Comparison of ENCODE assay signal across 12 mouse cellular contexts in the genomic region with DNA sequence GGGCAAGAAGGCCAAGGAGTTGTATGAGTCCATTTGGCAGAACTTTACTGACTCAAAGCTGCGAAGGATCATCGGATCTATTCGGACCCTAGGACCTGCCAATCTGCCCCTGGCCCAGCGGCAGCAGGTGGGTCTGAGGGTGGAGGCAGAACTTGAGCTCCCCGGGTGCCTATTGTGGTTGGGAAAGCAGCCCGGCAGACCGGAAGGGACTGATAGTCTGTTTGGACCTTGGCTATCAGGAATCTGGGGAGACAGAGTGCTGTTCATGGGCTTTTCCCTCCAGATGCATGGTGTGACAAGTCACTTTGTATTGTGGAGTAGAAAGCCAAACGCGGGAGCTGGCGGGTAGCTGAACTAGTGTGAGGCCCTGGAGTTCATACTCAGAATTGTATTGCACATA. TPM values are rescaled to one million over a fixed set of nuclear protein-coding genes. Genes with fewer than 3 reads are reported as not detected.
A peak's percentile ranks its signal among the peaks of the same experiment; 100 is the strongest.
DNase-seq lines count a peak whose midpoint lies in the region; ATAC-seq and TF ChIP-seq lines count a peak whose summit lies in the region.
"Had no signal": no experiment of that assay in that cellular context is flagged by ENCODE, and none has a peak within 500 bp of the region (broad histone marks: within the 10 kb centered on the region; RNA-seq: fewer than 3 reads in every experiment).

No protein-coding gene starts in this region.

- H3K4me3 ChIP-seq in heart, embryonic 16.5 days (ENCODE audit: low read length), result no peak overlapping the region
- H3K4me3 ChIP-seq in neural tube, embryonic 12.5 days, result no peak overlapping the region
- no peak overlapping the region for H3K4me3 ChIP-seq in limb, embryonic 14.5 days (replicated peaks; ENCODE audit: low read length)
- H3K4me3 ChIP-seq: erythroblast, embryonic 14.5 days had no signal

- no peaks in the 10 kb centered on the region for H3K36me3 ChIP-seq in heart, embryonic 16.5 days (ENCODE audit: control insufficient read depth, insufficient read depth)
- no peaks in the 10 kb centered on the region for H3K36me3 ChIP-seq in neural tube, embryonic 12.5 days
- no peaks in the 10 kb centered on the region for H3K36me3 ChIP-seq in limb, embryonic 14.5 days (ENCODE audit: control insufficient read depth, insufficient read depth, low read length)

- peak overlapping the region; percentile 81; the same call in 1 of the 2 replicates for H3K4me2 ChIP-seq in heart, embryonic 16.5 days (ENCODE audit: low read depth, low read length)
- peak overlapping the region; percentile 99 for H3K4me2 ChIP-seq in neural tube, embryonic 12.5 days (replicated peaks)
- H3K4me2 ChIP-seq in limb, embryonic 14.5 days (replicated peaks; ENCODE audit: low read depth, low read length, severe bottlenecking), result no peak overlapping the region

- H3K9ac ChIP-seq in heart, embryonic 16.5 days (ENCODE audit: low read length), result no peak overlapping the region
- H3K9ac ChIP-seq in neural tube, embryonic 12.5 days, result no peak overlapping the region
- 0 out of 2 replicates have a peak overlapping the region, but pooled peaks have one; percentile 59 for H3K9ac ChIP-seq in limb, embryonic 14.5 days (ENCODE audit: low read depth, low read length, severe bottlenecking)

- no peak overlapping the region for H3K27ac ChIP-seq in heart, embryonic 16.5 days (ENCODE audit: low read length)
- H3K27ac ChIP-seq in neural tube, embryonic 12.5 days, result no peak overlapping the region
- H3K27ac ChIP-seq in limb, embryonic 14.5 days (replicated peaks; ENCODE audit: low read depth, low read length), result no peak overlapping the region

- TF ChIP-seq POLR2A in limb, embryonic 14.5 days (IDR thresholded peaks at IDR 0.05; ENCODE audit: borderline replicate concordance, extremely low read depth, insufficient read depth, insufficient read length), result no peak

- no peaks in the 10 kb centered on the region for H3K9me3 ChIP-seq in heart, embryonic 16.5 days (replicated peaks; ENCODE audit: control insufficient read depth, low read length)
- H3K9me3 ChIP-seq in neural tube, embryonic 12.5 days, result no peaks in the 10 kb centered on the region
- H3K9me3 ChIP-seq in limb, embryonic 14.5 days (ENCODE audit: control insufficient read depth, low read length), result no peaks in the 10 kb centered on the region

- WGBS in heart, embryonic 16.5 days, result 48% methylated on average over 10 of the region's 10 CpGs
- WGBS in neural tube, embryonic 12.5 days, result 46% methylated on average over 10 of the region's 10 CpGs
- 49% methylated on average over 10 of the region's 10 CpGs for WGBS in limb, embryonic 14.5 days

- no peak for ATAC-seq in heart, embryonic 16.5 days (replicated peaks; ENCODE audit: extremely low read depth, insufficient read depth, low FRiP score)
- ATAC-seq in neural tube, embryonic 12.5 days (ENCODE audit: low FRiP score, low read depth), result no peak
- no peak for ATAC-seq in limb, embryonic 14.5 days (ENCODE audit: low FRiP score, low read depth)

- H3K27me3 ChIP-seq in heart, embryonic 16.5 days (ENCODE audit: control insufficient read depth, insufficient read depth, low read length), result peaks cover 50% of the 10 kb centered on the region
- peaks cover 51% of the 10 kb centered on the region for H3K27me3 ChIP-seq in neural tube, embryonic 12.5 days (replicated peaks)
- H3K27me3 ChIP-seq in limb, embryonic 14.5 days (ENCODE audit: control insufficient read depth, insufficient read depth, low read length), result peaks cover 25% of the 10 kb centered on the region

- H3K4me1 ChIP-seq in heart, embryonic 16.5 days (ENCODE audit: control insufficient read depth, insufficient read depth, low read length), result peaks cover 7% of the 10 kb centered on the region; the same call in 1 of the 2 replicates
- peaks cover 9% of the 10 kb centered on the region for H3K4me1 ChIP-seq in neural tube, embryonic 12.5 days
- H3K4me1 ChIP-seq in limb, embryonic 14.5 days (ENCODE audit: control insufficient read depth, insufficient read depth, low read length), result no peaks in the 10 kb centered on the region

- DNase-seq in heart, adult 8-10 months (ENCODE audit: low spot score), result no peak
- no peak for DNase-seq in neural tube, embryonic 10.5 days (ENCODE audit: extremely low spot score, low spot score)
- DNase-seq in limb, embryonic 14.5 days (ENCODE audit: low spot score), result no peak
- DNase-seq in cerebellum, adult 11-12 months, result no peak
- no peak for DNase-seq in ovary, postnatal 14 days (ENCODE audit: low spot score)

RNA-seq across cellular contexts. Expression of gene Ace, which starts 1.2 kb away (rescaled TPM):
- polyA plus RNA-seq in heart, embryonic 16.5 days (2015; fragmentation: Nextera tagmentation; extraction: Ambion mirVana), result 3.1 and 4.3 TPM in 2 replicates
- total RNA-seq in heart, adult 8-10 months (2022), result 10 to 100 TPM; 13.9 to 25.6 (median 19.4) TPM
- 1.0 and 1.1 TPM in 2 replicates for polyA plus RNA-seq in neural tube, embryonic 12.5 days (2016; fragmentation: Nextera tagmentation; extraction: Ambion mirVana)
- polyA plus RNA-seq in limb, embryonic 14.5 days (2012; rRNA removed), result 1.4 and 1.5 TPM in 2 replicates
- 1.1 and 1.2 TPM in 2 replicates for polyA plus RNA-seq in limb, embryonic 14.5 days (2014; fragmentation: Nextera tagmentation; extraction: Ambion mirVana)
- polyA plus RNA-seq: erythroblast, embryonic 14.5 days had no signal

RNA-seq across cellular contexts. Expression of gene Cyb561, which starts 15.8 kb away (rescaled TPM):
- polyA plus RNA-seq in heart, embryonic 16.5 days (2015; fragmentation: Nextera tagmentation; extraction: Ambion mirVana), result 8.0 and 10.5 TPM in 2 replicates
- 10 to 100 TPM in 1 of 4 experiments, 1 to 10 TPM in 3; 7.5 to 11.0 (median 8.7) TPM for total RNA-seq in heart, adult 8-10 months (2022)
- polyA plus RNA-seq in neural tube, embryonic 12.5 days (2016; fragmentation: Nextera tagmentation; extraction: Ambion mirVana), result 18.9 and 21.8 TPM in 2 replicates
- polyA plus RNA-seq in limb, embryonic 14.5 days (2012; rRNA removed), result 7.6 and 9.1 TPM in 2 replicates
- polyA plus RNA-seq in limb, embryonic 14.5 days (2014; fragmentation: Nextera tagmentation; extraction: Ambion mirVana), result 15.8 and 17.7 TPM in 2 replicates

RNA-seq across cellular contexts. Expression of gene Ace3, which starts 25.5 kb away (rescaled TPM):
- 0.10 TPM in 1 of 2 replicates, not detected in the other for polyA plus RNA-seq in heart, embryonic 16.5 days (2015; fragmentation: Nextera tagmentation; extraction: Ambion mirVana)
- not detected for total RNA-seq in heart, adult 8-10 months (2022)
- polyA plus RNA-seq in neural tube, embryonic 12.5 days (2016; fragmentation: Nextera tagmentation; extraction: Ambion mirVana), result not detected in 2 replicates
- polyA plus RNA-seq in limb, embryonic 14.5 days (2012; rRNA removed), result not detected in 2 replicates
- not detected in 2 replicates for polyA plus RNA-seq in limb, embryonic 14.5 days (2014; fragmentation: Nextera tagmentation; extraction: Ambion mirVana)
- total RNA-seq: gastrocnemius, postnatal 36 days; left cerebral cortex, adult 18-20 months had no signal
- polyA plus RNA-seq: erythroblast, embryonic 14.5 days; liver, embryonic 16.5 days; stomach, embryonic 14.5 days had no signal

RNA-seq across cellular contexts. Expression of gene Kcnh6, which starts 39.0 kb away (rescaled TPM):
- 0.35 and 0.46 TPM in 2 replicates for polyA plus RNA-seq in heart, embryonic 16.5 days (2015; fragmentation: Nextera tagmentation; extraction: Ambion mirVana)
- total RNA-seq in heart, adult 8-10 months (2022), result not detected
- 5.3 and 7.7 TPM in 2 replicates for polyA plus RNA-seq in neural tube, embryonic 12.5 days (2016; fragmentation: Nextera tagmentation; extraction: Ambion mirVana)
- 0.20 and 0.32 TPM in 2 replicates for polyA plus RNA-seq in limb, embryonic 14.5 days (2012; rRNA removed)
- polyA plus RNA-seq in limb, embryonic 14.5 days (2014; fragmentation: Nextera tagmentation; extraction: Ambion mirVana), result 0.23 and 0.32 TPM in 2 replicates
- total RNA-seq: gastrocnemius, postnatal 36 days had no signal
- polyA plus RNA-seq: erythroblast, embryonic 14.5 days had no signal
